Mouse (Mus musculus) heart, postnatal 0 days (tissue): ENCODE results near the gene Gm21973.

ENCODE experiments used
- CTCF ChIP-seq: IDR thresholded peaks from 2 replicates; pipeline ENCODE4 v1.5.1; 2016; ENCODE audit warnings: antibody characterized with exemption, control low read depth, low read depth
- EP300 ChIP-seq: IDR thresholded peaks from 2 replicates; pipeline ENCODE4 v1.6.1; 2016; ENCODE audit warnings: antibody characterized with exemption, low read depth

GRCm38 (mm10) chr15:10296570-10296969 is 28.6 kb upstream of the Gm21973 start:
- TF ChIP-seq CTCF (no peak), EP300 (no peak)
